In genomic region chr5:36426404-36426803, GRCm38 (mm10) we compare ENCODE assay signal across 13 mouse cellular contexts. TPM values are rescaled to one million over a fixed set of nuclear protein-coding genes. Genes with fewer than 3 reads are reported as not detected.
DNase-seq lines count a peak whose midpoint lies in the region; ATAC-seq and TF ChIP-seq lines count a peak whose summit lies in the region.
"Had no signal": no experiment of that assay in that cellular context is flagged by ENCODE, and none has a peak within 500 bp of the region (broad histone marks: within the 10 kb centered on the region; RNA-seq: fewer than 3 reads in every experiment).

No protein-coding gene starts in this region.

- no peak overlapping the region for H3K9ac ChIP-seq in forebrain, postnatal 0 days
- no peak overlapping the region for H3K9ac ChIP-seq in forebrain, embryonic 16.5 days (replicated peaks; ENCODE audit: low read depth, low read length)
- H3K9ac ChIP-seq: hindbrain, embryonic 14.5 days had no signal

- H3K27me3 ChIP-seq in forebrain, postnatal 0 days (ENCODE audit: insufficient read depth, low read length) = no peaks in the 10 kb centered on the region
- H3K27me3 ChIP-seq in forebrain, embryonic 16.5 days (replicated peaks; ENCODE audit: control insufficient read depth, insufficient read depth, low read length) = no peaks in the 10 kb centered on the region

- TF ChIP-seq CTCF in forebrain, postnatal 0 days (IDR thresholded peaks at IDR 0.05; ENCODE audit: low read depth) = no peak

- peak; percentile 28 for DNase-seq in forebrain, postnatal 0 days
- DNase-seq in kidney, postnatal 36 days = peak; percentile 69 to 78
- DNase-seq in left cerebral cortex, postnatal 36 days (ENCODE audit: low spot score in 2 of 2) = peak; percentile 55 to 62
- no peak for DNase-seq in spleen, adult 18-20 months
- no peak for DNase-seq in lung, postnatal 25 days (ENCODE audit: low spot score)
- DNase-seq in spleen, adult 12 weeks (ENCODE audit: low spot score) = no peak
- DNase-seq: thymus, adult 18-20 months had no signal

- H3K36me3 ChIP-seq in forebrain, postnatal 0 days (ENCODE audit: insufficient read depth) = no peaks in the 10 kb centered on the region
- no peaks in the 10 kb centered on the region for H3K36me3 ChIP-seq in forebrain, embryonic 16.5 days (ENCODE audit: control insufficient read depth, insufficient read depth)
- H3K36me3 ChIP-seq: G1E; heart, embryonic 10.5 days had no signal

- H3K9me3 ChIP-seq in forebrain, postnatal 0 days (ENCODE audit: low read length) = no peaks in the 10 kb centered on the region
- H3K9me3 ChIP-seq in forebrain, embryonic 16.5 days (ENCODE audit: control insufficient read depth, low read length) = no peaks in the 10 kb centered on the region
- H3K9me3 ChIP-seq: G1E; heart, embryonic 10.5 days had no signal

- H3K4me3 ChIP-seq in forebrain, postnatal 0 days (ENCODE audit: low read depth, low read length) = no peak overlapping the region
- no peak overlapping the region for H3K4me3 ChIP-seq in forebrain, embryonic 16.5 days (replicated peaks; ENCODE audit: low read length)
- H3K4me3 ChIP-seq: heart, embryonic 10.5 days had no signal

- H3K27ac ChIP-seq in forebrain, postnatal 0 days (ENCODE audit: low read depth, low read length) = no peak overlapping the region
- H3K27ac ChIP-seq in forebrain, embryonic 16.5 days (ENCODE audit: low read length) = no peak overlapping the region
- H3K27ac ChIP-seq: heart, embryonic 10.5 days; hindbrain, embryonic 14.5 days had no signal

- 73% methylated on average over 5 of the region's 5 CpGs for WGBS in forebrain, postnatal 0 days
- 80% methylated on average over 5 of the region's 5 CpGs for WGBS in forebrain, embryonic 16.5 days

- intact Hi-C loops in left cerebral cortex, postnatal 36 days (cut with DNase I) = no loop called here

- no peaks in the 10 kb centered on the region for H3K4me1 ChIP-seq in forebrain, postnatal 0 days (ENCODE audit: insufficient read depth)
- H3K4me1 ChIP-seq in forebrain, embryonic 16.5 days (replicated peaks; ENCODE audit: control insufficient read depth, insufficient read depth, low read length) = no peaks in the 10 kb centered on the region; the same call in 1 of the 2 replicates

- H3K4me2 ChIP-seq in forebrain, postnatal 0 days (ENCODE audit: low read depth) = no peak overlapping the region
- H3K4me2 ChIP-seq in forebrain, embryonic 16.5 days (ENCODE audit: low read length) = no peak overlapping the region
- H3K4me2 ChIP-seq: hindbrain, embryonic 14.5 days had no signal

- ATAC-seq in forebrain, postnatal 0 days = peak; percentile 18; the same call in 1 of the 2 replicates
- ATAC-seq in forebrain, embryonic 16.5 days = no peak
- ATAC-seq in granulocyte monocyte progenitor cell, adult 5-6 weeks (replicated peaks; ENCODE audit: poor library complexity, severe bottlenecking) = peak; percentile 65
- ATAC-seq: activated CD4-positive, CD25-positive, alpha-beta regulatory T cell, adult 4 months had no signal

RNA-seq across cellular contexts. Expression of gene Sorcs2, which starts 28.5 kb away (rescaled TPM):
- total RNA-seq in forebrain, postnatal 0 days (2014; rRNA removed) = 20.0 and 29.8 TPM in 2 replicates
- 5.3 and 10.0 TPM in 2 replicates for polyA plus RNA-seq in forebrain, postnatal 0 days (2015; fragmentation: Nextera tagmentation; extraction: Ambion mirVana)
- 5.5 and 7.0 TPM in 2 replicates for polyA plus RNA-seq in forebrain, embryonic 16.5 days (2015; fragmentation: Nextera tagmentation; extraction: Ambion mirVana)
- total RNA-seq in granulocyte monocyte progenitor cell, adult 5-6 weeks (2014; fragmentation: Nextera tagmentation) = not detected in 2 replicates
- total RNA-seq in granulocyte monocyte progenitor cell, adult 5-6 weeks (2017) = not detected in 2 replicates
- total RNA-seq in left cerebral cortex, postnatal 36 days (2021) = 10 to 100 TPM; 36.6 to 45.0 TPM

RNA-seq across cellular contexts. Expression of gene Grpel1, which starts 38.4 kb away (rescaled TPM):
- 19.1 and 20.2 TPM in 2 replicates for total RNA-seq in forebrain, postnatal 0 days (2014; rRNA removed)
- polyA plus RNA-seq in forebrain, postnatal 0 days (2015; fragmentation: Nextera tagmentation; extraction: Ambion mirVana) = 42.0 and 45.0 TPM in 2 replicates
- 44.1 TPM in 2 replicates for polyA plus RNA-seq in forebrain, embryonic 16.5 days (2015; fragmentation: Nextera tagmentation; extraction: Ambion mirVana)
- total RNA-seq in granulocyte monocyte progenitor cell, adult 5-6 weeks (2014; fragmentation: Nextera tagmentation) = 28.9 and 40.4 TPM in 2 replicates
- total RNA-seq in granulocyte monocyte progenitor cell, adult 5-6 weeks (2017) = 35.6 and 37.9 TPM in 2 replicates
- 10 to 100 TPM; 21.1 to 22.9 TPM for total RNA-seq in left cerebral cortex, postnatal 36 days (2021)

RNA-seq across cellular contexts. Expression of gene Tada2b, which starts 57.7 kb away (rescaled TPM):
- total RNA-seq in forebrain, postnatal 0 days (2014; rRNA removed) = 16.7 and 22.0 TPM in 2 replicates
- polyA plus RNA-seq in forebrain, postnatal 0 days (2015; fragmentation: Nextera tagmentation; extraction: Ambion mirVana) = 2.9 and 3.0 TPM in 2 replicates
- 3.0 TPM in 2 replicates for polyA plus RNA-seq in forebrain, embryonic 16.5 days (2015; fragmentation: Nextera tagmentation; extraction: Ambion mirVana)
- 9.1 and 12.9 TPM in 2 replicates for total RNA-seq in granulocyte monocyte progenitor cell, adult 5-6 weeks (2014; fragmentation: Nextera tagmentation)
- total RNA-seq in granulocyte monocyte progenitor cell, adult 5-6 weeks (2017) = 12.1 and 14.5 TPM in 2 replicates
- 10 to 100 TPM; 27.8 to 28.2 TPM for total RNA-seq in left cerebral cortex, postnatal 36 days (2021)

RNA-seq across cellular contexts. Expression of gene Ccdc96, which starts 58.0 kb away (rescaled TPM):
- total RNA-seq in forebrain, postnatal 0 days (2014; rRNA removed) = 2.2 and 2.3 TPM in 2 replicates
- polyA plus RNA-seq in forebrain, postnatal 0 days (2015; fragmentation: Nextera tagmentation; extraction: Ambion mirVana) = 1.5 and 2.4 TPM in 2 replicates
- 3.0 and 3.4 TPM in 2 replicates for polyA plus RNA-seq in forebrain, embryonic 16.5 days (2015; fragmentation: Nextera tagmentation; extraction: Ambion mirVana)
- total RNA-seq in granulocyte monocyte progenitor cell, adult 5-6 weeks (2014; fragmentation: Nextera tagmentation) = not detected in 2 replicates
- 0.43 TPM in 1 of 2 replicates, not detected in the other for total RNA-seq in granulocyte monocyte progenitor cell, adult 5-6 weeks (2017)
- 1 to 10 TPM; 1.0 to 1.1 TPM for total RNA-seq in left cerebral cortex, postnatal 36 days (2021)
- polyA plus RNA-seq: activated CD4-positive, CD25-positive, alpha-beta regulatory T cell, adult 4 months had no signal

Comparison
In these comparisons a context has a peak if more than half of its experiments do, and no peak if none do; other contexts are left out.
1. DNase-seq: peak in forebrain, postnatal 0 days (single experiment), kidney, postnatal 36 days (2 of 2) and left cerebral cortex, postnatal 36 days (2 of 2); none in spleen, adult 18-20 months (0 of 2), lung, postnatal 25 days (single experiment) and spleen, adult 12 weeks (single experiment).
2. RNA of gene Sorcs2, which starts 28.5 kb away (total RNA-seq): 36.6 to 45.0 TPM in left cerebral cortex, postnatal 36 days and 20.0 to 29.8 TPM in forebrain, postnatal 0 days; not detected in granulocyte monocyte progenitor cell, adult 5-6 weeks; every median in the first group is over 10 times any median in the second.